Mouse (Mus musculus) retina, postnatal 7 days (tissue): ENCODE results near the gene Mgat4e.

Experiments
- DNase-seq: peaks from one replicate; pipeline ENCODE4 v3.0.0-alpha.2; 2012; ENCODE audit warnings: low read depth, low spot score

The Mgat4e gene

GRCm38 (mm10) chr1:134513876-134514590 lies 35.4 kb downstream of the Mgat4e start:
- no peak for DNase-seq

- DNase-seq: no peak
Observed at GRCm38 (mm10) chr1:134513312-134513860, 36.1 kb downstream of the Mgat4e start.

DNA sequence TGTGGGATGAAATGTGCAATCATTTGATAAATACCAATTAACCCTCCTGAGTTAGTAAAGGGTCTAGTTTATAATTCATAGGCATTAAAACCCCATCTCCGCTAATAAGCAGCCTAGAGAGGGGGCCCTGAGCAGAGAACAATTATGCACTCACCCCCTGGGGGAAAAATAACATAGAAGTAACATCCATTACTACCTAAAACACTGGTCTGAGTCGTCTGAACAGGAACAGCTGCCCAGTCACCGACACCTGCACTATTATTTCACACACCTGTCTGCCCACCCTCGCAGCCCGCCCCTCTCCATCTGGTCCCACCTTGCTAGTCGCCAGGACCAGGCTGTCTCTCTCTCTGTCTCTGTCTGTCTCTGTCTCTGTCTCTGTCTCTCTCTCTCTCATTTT lies 36.9 kb downstream of the Mgat4e start:
- DNase-seq: no peak

DNA sequence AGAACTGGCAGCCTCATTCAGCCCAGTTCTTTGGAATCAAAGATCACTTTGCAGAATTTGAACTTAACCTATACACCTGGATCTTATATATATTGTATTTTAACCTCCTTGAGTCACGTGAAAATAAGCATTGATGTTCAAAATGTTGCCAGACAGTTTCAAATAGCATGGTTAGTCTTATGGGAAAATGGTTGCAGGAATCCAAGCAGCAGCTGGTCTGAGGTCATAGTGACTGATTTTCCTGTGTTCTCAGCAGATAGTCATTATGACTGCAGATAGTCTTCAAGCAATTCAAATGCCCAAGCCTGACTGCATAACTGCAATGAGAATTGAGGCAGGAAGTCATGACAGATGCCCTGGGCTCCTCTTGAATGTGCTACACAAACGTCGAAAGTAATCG lies 37.3 kb downstream of the Mgat4e start:
- no peak for DNase-seq

DNA sequence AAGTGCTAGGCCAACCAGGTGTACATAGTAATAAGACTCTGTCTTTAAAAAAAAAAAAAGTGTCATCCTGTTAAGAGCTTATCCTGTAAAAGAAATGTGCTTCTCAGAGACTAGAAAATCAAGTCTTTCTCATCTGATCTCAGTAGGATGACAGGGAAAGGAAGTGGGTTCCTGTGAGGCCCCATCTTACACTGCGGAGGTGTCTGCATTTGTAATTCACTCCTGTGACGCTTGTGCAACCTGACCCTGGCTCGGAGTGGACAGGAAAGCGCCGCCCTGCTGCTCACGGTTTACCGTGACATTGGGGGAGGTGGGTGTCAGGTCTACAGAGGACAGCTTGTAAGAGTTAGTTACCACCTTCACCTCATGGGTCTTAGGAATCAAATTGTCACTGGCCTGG lies 39.5 kb downstream of the Mgat4e start:
- DNase-seq: no peak

DNA sequence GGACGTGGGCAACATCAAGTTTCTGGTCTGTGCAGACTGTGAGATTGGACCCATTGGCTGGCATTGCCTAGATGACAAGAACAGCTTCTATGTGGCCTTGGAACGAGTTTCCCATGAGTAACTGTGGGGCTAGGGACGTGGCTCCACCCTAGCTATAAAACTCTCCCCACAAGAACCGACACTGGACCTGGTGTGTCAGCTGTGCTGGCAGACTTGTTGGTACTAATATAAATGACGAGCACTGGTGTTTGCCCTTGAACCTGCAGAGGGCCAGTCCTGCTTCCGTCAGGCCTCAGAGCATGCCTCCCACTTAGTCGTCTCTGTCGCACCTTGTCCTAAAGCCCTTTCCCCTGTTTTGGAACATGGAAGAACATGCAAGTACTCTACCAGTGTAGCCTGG lies 43.3 kb downstream of the Mgat4e start:
- no peak for DNase-seq

DNA sequence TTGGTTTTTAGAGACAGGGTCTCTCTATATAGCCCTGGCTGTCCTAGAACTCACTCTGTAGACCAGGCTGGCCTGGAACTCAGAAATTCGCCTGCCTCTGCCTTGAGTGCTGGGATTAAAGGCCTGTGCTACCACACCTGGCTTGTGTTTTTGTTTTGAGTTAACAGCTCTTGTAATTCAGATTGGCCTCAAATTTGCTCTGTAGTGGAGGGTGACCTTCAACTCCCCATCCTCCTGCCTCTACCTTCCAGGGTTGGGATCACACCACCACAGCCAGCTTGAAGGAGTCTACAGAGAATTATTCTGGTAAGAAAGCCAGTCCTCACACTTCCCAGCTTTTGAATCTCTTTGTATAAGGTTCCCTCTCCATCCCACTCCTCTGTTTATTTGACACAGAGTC lies 48.6 kb downstream of the Mgat4e start:
- DNase-seq: no peak

DNA sequence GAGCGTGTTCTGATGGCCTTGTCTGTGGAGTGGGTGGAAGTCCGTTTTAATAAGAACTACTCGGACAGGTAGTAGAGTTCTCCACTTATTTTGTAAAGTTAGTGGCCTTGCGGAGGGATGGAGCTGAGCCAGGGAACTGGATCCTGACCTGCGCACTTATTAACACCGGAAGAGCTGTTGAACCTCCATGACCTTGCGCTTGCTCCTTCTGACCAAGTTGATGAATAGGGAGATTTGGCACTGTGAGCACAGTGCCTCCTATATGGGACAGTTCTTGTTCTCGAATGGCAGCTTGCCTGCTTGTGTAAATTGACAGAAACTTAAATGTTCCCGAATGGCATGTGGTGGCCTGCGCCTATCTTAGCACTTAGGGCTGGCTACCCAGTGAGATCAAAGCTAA lies 53.5 kb downstream of the Mgat4e start:
- no peak for DNase-seq

DNA sequence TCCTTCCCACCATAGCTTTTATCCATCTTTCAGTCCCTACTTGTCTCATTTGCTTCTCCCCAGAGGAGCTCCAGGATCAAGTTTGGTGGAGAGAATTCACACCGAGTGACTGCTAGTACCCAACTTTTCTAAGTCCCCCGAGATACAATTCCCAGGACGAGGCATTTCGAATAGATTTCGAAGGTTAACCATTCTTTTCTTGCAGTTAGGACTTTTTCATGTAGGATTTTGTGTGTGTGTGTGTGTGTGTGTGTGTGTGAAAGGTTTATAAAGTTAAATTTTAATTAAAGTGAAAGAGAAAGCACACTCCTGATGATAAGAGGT lies 54.3 kb downstream of the Mgat4e start:
- DNase-seq: no peak

DNA sequence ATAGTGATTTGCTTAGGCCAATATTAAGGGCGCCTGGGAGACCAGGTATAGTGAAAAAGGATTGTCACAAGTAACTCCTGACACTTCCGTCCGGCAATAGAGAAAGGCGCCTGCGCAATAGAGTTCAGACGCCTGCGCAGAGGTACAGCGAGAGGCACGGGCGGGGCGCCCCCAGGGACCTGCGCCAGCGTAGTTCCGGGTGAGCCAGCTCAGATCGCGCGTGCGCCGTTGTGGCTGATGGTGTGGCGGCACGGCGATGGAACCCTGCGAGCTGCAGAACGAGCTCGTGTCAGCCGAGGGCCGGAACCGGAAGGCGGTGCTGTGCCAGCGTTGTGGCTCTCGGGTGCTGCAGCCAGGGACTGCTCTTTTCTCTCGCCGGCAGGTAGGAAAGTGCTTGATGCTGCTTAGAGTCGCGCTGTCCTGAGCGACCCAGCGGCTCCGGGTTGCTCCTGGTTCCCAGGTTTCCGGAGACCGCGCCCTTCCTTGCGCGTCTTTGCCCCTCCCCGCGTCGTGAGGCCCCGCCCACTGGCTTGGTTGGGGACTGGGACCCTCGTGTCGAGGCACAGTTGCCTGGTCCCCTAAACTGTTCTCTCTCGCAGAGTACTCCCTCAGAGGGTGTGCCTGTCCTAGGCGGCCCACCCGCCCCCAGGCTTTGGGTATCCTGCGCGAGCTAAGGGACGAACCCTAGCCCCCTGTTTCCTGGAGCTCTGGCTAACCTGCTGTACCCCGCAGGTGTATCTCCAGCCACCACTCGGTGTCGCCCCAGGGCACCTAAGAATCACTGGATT lies 54.9 kb downstream of the Mgat4e start, which contains the start of gene Rabif:
Rabif (plus strand) TSS at position 221 of the 788 bp plus-strand sequence.
- DNase-seq: peak; percentile 96

GRCm38 (mm10) chr1:134493956-134494355 lies 55.5 kb downstream of the Mgat4e start:
- DNase-seq: no peak

- no peak for DNase-seq
Observed at GRCm38 (mm10) chr1:134493496-134493895, 56.0 kb downstream of the Mgat4e start.

DNA sequence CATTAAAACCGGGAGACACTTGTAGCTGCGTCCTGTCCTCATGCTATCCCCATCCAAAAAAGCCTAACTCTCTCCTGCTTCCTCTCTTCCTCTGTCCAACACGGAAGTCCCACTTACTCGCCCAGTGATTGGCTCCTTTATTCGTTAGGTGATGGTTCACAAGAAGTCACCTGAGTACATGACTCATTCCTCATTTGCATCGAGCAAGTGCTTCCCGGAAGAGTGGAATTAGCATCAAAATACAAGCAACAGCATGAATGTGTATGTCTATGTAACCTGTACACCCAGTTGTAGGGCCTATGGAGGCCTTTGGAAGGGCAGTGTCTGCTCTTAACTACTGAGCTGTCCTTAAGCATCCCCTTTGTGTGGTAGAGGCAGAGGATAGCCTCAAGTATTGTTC lies 57.2 kb downstream of the Mgat4e start:
- no peak for DNase-seq
